11 mouse cellular contexts compared by ENCODE assay signal in genomic region chr7:28631073-28631472, GRCm38 (mm10). TPM values are rescaled to one million over a fixed set of nuclear protein-coding genes. Genes with fewer than 3 reads are reported as not detected.
DNase-seq lines count a peak whose midpoint lies in the region; ATAC-seq lines count a peak whose summit lies in the region.
"Had no signal": no experiment of that assay in that cellular context is flagged by ENCODE, and none has a peak within 500 bp of the region (broad histone marks: within the 10 kb centered on the region; RNA-seq: fewer than 3 reads in every experiment).

TSS of gene Acp7 (minus strand) at chr7:28631332.

- H3K4me1 ChIP-seq in kidney, embryonic 14.5 days (ENCODE audit: control insufficient read depth, insufficient read depth, low read length) = peaks cover 5% of the 10 kb centered on the region; the same call in 1 of the 2 replicates
- peaks cover 15% of the 10 kb centered on the region for H3K4me1 ChIP-seq in hindbrain, embryonic 12.5 days
- peaks cover 15% of the 10 kb centered on the region for H3K4me1 ChIP-seq in midbrain, embryonic 13.5 days (replicated peaks)

- no peaks in the 10 kb centered on the region for H3K36me3 ChIP-seq in kidney, embryonic 14.5 days (ENCODE audit: control insufficient read depth, insufficient read depth, low read length)
- H3K36me3 ChIP-seq in hindbrain, embryonic 12.5 days = no peaks in the 10 kb centered on the region
- no peaks in the 10 kb centered on the region for H3K36me3 ChIP-seq in midbrain, embryonic 13.5 days

- intact Hi-C loops in left cerebral cortex, postnatal 25 days (cut with DNase I) = no loop called here

- no peak for ATAC-seq in kidney, embryonic 14.5 days (ENCODE audit: low FRiP score, low TSS enrichment)
- ATAC-seq in common myeloid progenitor, adult 5-6 weeks (replicated peaks; ENCODE audit: low read depth, poor library complexity, severe bottlenecking) = 0 out of 2 replicates have a peak, but pooled peaks have one; percentile 36
- ATAC-seq in hindbrain, embryonic 12.5 days (ENCODE audit: low FRiP score) = no peak
- ATAC-seq in midbrain, embryonic 13.5 days = no peak

- WGBS in kidney, embryonic 14.5 days = 26% methylated on average over 10 of the region's 10 CpGs
- WGBS in hindbrain, embryonic 12.5 days = 25% methylated on average over 10 of the region's 10 CpGs
- 30% methylated on average over 10 of the region's 10 CpGs for WGBS in midbrain, embryonic 13.5 days

- no peak within 1 kb of the TSS for H3K27ac ChIP-seq in kidney, embryonic 14.5 days (ENCODE audit: low read depth, low read length)
- H3K27ac ChIP-seq in hindbrain, embryonic 12.5 days = no peak within 1 kb of the TSS
- H3K27ac ChIP-seq in midbrain, embryonic 13.5 days = no peak within 1 kb of the TSS

- H3K9me3 ChIP-seq in kidney, embryonic 14.5 days (ENCODE audit: control insufficient read depth, low read length) = no peaks in the 10 kb centered on the region
- H3K9me3 ChIP-seq in hindbrain, embryonic 12.5 days (replicated peaks) = no peaks in the 10 kb centered on the region
- no peaks in the 10 kb centered on the region for H3K9me3 ChIP-seq in midbrain, embryonic 13.5 days

- peak within 1 kb of the TSS; percentile 39 for H3K4me2 ChIP-seq in kidney, embryonic 14.5 days (replicated peaks; ENCODE audit: low read depth, low read length)
- peak within 1 kb of the TSS; percentile 45 for H3K4me2 ChIP-seq in hindbrain, embryonic 12.5 days (replicated peaks)
- peak within 1 kb of the TSS; percentile 47 for H3K4me2 ChIP-seq in midbrain, embryonic 13.5 days (replicated peaks)

- DNase-seq in kidney, postnatal 36 days = no peak
- no peak for DNase-seq in spleen, adult 18-20 months
- DNase-seq in left cerebral cortex, postnatal 25 days (ENCODE audit: low spot score in 2 of 2) = no peak
- no peak for DNase-seq in layer of hippocampus, postnatal 10 days (ENCODE audit: low spot score in 2 of 2)
- DNase-seq: cerebellum, postnatal 10 days; right cerebral cortex, postnatal 4 days had no signal

- H3K4me3 ChIP-seq in kidney, embryonic 14.5 days (ENCODE audit: low read length) = peak within 1 kb of the TSS; percentile 22
- H3K4me3 ChIP-seq in hindbrain, embryonic 12.5 days = peak within 1 kb of the TSS; percentile 19
- peak within 1 kb of the TSS; percentile 25 for H3K4me3 ChIP-seq in midbrain, embryonic 13.5 days (replicated peaks)

- no peak within 1 kb of the TSS for H3K9ac ChIP-seq in kidney, embryonic 14.5 days (ENCODE audit: low read depth, low read length)
- peak within 1 kb of the TSS; percentile 36; the same call in 1 of the 2 replicates for H3K9ac ChIP-seq in hindbrain, embryonic 12.5 days
- 0 out of 2 replicates have a peak within 1 kb of the TSS, but pooled peaks have one; percentile 25 for H3K9ac ChIP-seq in midbrain, embryonic 13.5 days (replicated peaks)

- peaks cover 36% of the 10 kb centered on the region for H3K27me3 ChIP-seq in kidney, embryonic 14.5 days (ENCODE audit: control insufficient read depth, insufficient read depth, low read length)
- peaks cover 43% of the 10 kb centered on the region for H3K27me3 ChIP-seq in hindbrain, embryonic 12.5 days
- H3K27me3 ChIP-seq in midbrain, embryonic 13.5 days = peaks cover 44% of the 10 kb centered on the region

RNA-seq across cellular contexts. Expression of gene Acp7, which starts in this region (rescaled TPM):
- polyA plus RNA-seq in kidney, embryonic 14.5 days (2014; fragmentation: Nextera tagmentation; extraction: Ambion mirVana) = not detected in 2 replicates
- not detected in 2 replicates for total RNA-seq in common myeloid progenitor, adult 5-6 weeks (2017)
- 0.12 TPM in 1 of 2 replicates, not detected in the other for polyA plus RNA-seq in hindbrain, embryonic 12.5 days (2016; fragmentation: Nextera tagmentation; extraction: Ambion mirVana)
- polyA plus RNA-seq in midbrain, embryonic 13.5 days (2015; fragmentation: Nextera tagmentation; extraction: Ambion mirVana) = not detected in 2 replicates
- total RNA-seq in left cerebral cortex, postnatal 25 days (2021) = 1 to 10 TPM; 1.1 to 1.6 TPM
- 1 to 10 TPM; 1.5 to 2.1 TPM for total RNA-seq in layer of hippocampus, postnatal 10 days (2021)
- total RNA-seq: granulocyte monocyte progenitor cell, adult 5-6 weeks had no signal

Comparison
In these comparisons a context has a peak if more than half of its experiments do, and no peak if none do; other contexts are left out.
1. Peak in ATAC-seq in common myeloid progenitor, adult 5-6 weeks; RNA of the gene not detected or under 1 TPM.